Mouse (Mus musculus) neural tube, embryonic 14.5 days (tissue): Measurements from ENCODE around the gene Gm21976. TPM values are rescaled to one million over a fixed set of nuclear protein-coding genes. Genes with fewer than 3 reads are reported as not detected.

Experiments used
- ATAC-seq: fragments of 200-750 bp; cut with Nextera tagmentation; 2 replicates; pipeline ENCODE4 v1.8.0; 2017; ENCODE audit warnings: low read depth, mild to moderate bottlenecking, moderate TSS enrichment, moderate library complexity
- H3K27ac ChIP-seq: fragments of 300-500 bp; sonication (generic); 2 replicates; pipeline ENCODE4 v1.5.1; 2014; ENCODE audit warnings: low read depth, mild to moderate bottlenecking, control low read depth, low read length, moderate library complexity, mixed read lengths
- H3K27me3 ChIP-seq: fragments of 300-500 bp; sonication (generic); 2 replicates; pipeline ENCODE4 v1.6.1; 2014; ENCODE audit warnings: low read length; ENCODE audit not compliant: control insufficient read depth, insufficient read depth
- H3K36me3 ChIP-seq: fragments of 300-500 bp; sonication (generic); 2 replicates; pipeline ENCODE4 v1.6.1; 2014; ENCODE audit warnings: low read length, mixed read lengths; ENCODE audit not compliant: control insufficient read depth, insufficient read depth
- H3K4me1 ChIP-seq: fragments of 300-500 bp; sonication (generic); 2 replicates; pipeline ENCODE4 v1.6.1; 2014; ENCODE audit warnings: low read length; ENCODE audit not compliant: control insufficient read depth, insufficient read depth
- H3K4me2 ChIP-seq: fragments of 300-500 bp; sonication (generic); 2 replicates; pipeline ENCODE4 v1.6.1; 2014; ENCODE audit warnings: mild to moderate bottlenecking, low read depth, low read length, control low read depth
- H3K4me3 ChIP-seq: fragments of 300-500 bp; sonication (generic); 2 replicates; pipeline ENCODE4 v1.5.1; 2014; ENCODE audit warnings: low read depth, low read length, control low read depth, mixed read lengths
- H3K9ac ChIP-seq: fragments of 300-500 bp; sonication (generic); replicated peaks from 2 replicates; pipeline ENCODE4 v1.6.1; 2014; ENCODE audit warnings: low read depth, mild to moderate bottlenecking, control low read depth, low read length, mixed read lengths
- H3K9me3 ChIP-seq: fragments of 300-500 bp; sonication (generic); 2 replicates; pipeline ENCODE4 v1.6.1; 2016; ENCODE audit warnings: low read length; ENCODE audit not compliant: control insufficient read depth
- whole genome bisulfite sequencing: fragments of 180-500 bp; shearing (Covaris S2); extraction: QIAGEN DNeasy Blood & Tissue Kit; methylation state at CpG from one replicate; pipeline ENCODE4 v1.1.7; 2014; 5-methylcytosine and 5-hydroxymethylcytosine counted together
- polyA plus RNA-seq: library from polyadenylated mRNA; unstranded; fragments of >200 nt; fragmentation: Nextera tagmentation; extraction: Ambion mirVana; gene quantifications from 2 replicates; pipeline ENCODE4 v1.2.1, GENCODE M21; 2014

Gene Gm21976
- polyA plus RNA-seq: not detected in 2 replicates

- no peaks in the 10 kb centered on the region for H3K27me3 ChIP-seq
- no peak within 1 kb of the TSS for H3K4me2 ChIP-seq
- peaks cover 9% of the 10 kb centered on the region for H3K36me3 ChIP-seq
- no peak within 1 kb of the TSS for H3K9ac ChIP-seq
- H3K9me3 ChIP-seq: no peaks in the 10 kb centered on the region
- no peaks in the 10 kb centered on the region for H3K4me1 ChIP-seq
- H3K4me3 ChIP-seq: no peak within 1 kb of the TSS
- no peak within 1 kb of the TSS for H3K27ac ChIP-seq
- 94% methylated on average over 5 of the region's 5 CpGs for WGBS
- no peak for ATAC-seq
Observed at GRCm38 (mm10) chr13:98279686-98280085, at the start of gene Gm21976. Gene Gm21976 (plus strand): TSS chr13:98279887.

GRCm38 (mm10) chr13:98230511-98230910, 49.2 kb upstream of the Gm21976 start:
- no peaks in the 10 kb centered on the region for H3K9me3 ChIP-seq
- no peaks in the 10 kb centered on the region for H3K36me3 ChIP-seq
- WGBS: 100% methylated on average over 1 of the region's 1 CpGs
- H3K4me1 ChIP-seq: no peaks in the 10 kb centered on the region
- H3K4me3 ChIP-seq: no peak overlapping the region
- no peak overlapping the region for H3K9ac ChIP-seq
- ATAC-seq: no peak
- H3K27me3 ChIP-seq: no peaks in the 10 kb centered on the region
- H3K4me2 ChIP-seq: no peak overlapping the region
- H3K27ac ChIP-seq: no peak overlapping the region

GRCm38 (mm10) chr13:98235451-98235850, 44.2 kb upstream of the Gm21976 start:
- no peak overlapping the region for H3K4me2 ChIP-seq
- WGBS: 76% methylated on average over 6 of the region's 6 CpGs
- no peaks in the 10 kb centered on the region for H3K27me3 ChIP-seq
- H3K9me3 ChIP-seq: no peaks in the 10 kb centered on the region
- no peaks in the 10 kb centered on the region for H3K36me3 ChIP-seq
- H3K27ac ChIP-seq: no peak overlapping the region
- no peak overlapping the region for H3K9ac ChIP-seq
- H3K4me3 ChIP-seq: no peak overlapping the region
- H3K4me1 ChIP-seq: no peaks in the 10 kb centered on the region
- no peak for ATAC-seq

- ATAC-seq: no peak
- 0 out of 2 replicates have a peak, but pooled peaks cover 4% of the 10 kb centered on the region for H3K4me1 ChIP-seq
- no peaks in the 10 kb centered on the region for H3K36me3 ChIP-seq
- H3K27ac ChIP-seq: no peak overlapping the region
- H3K4me3 ChIP-seq: no peak overlapping the region
- no peaks in the 10 kb centered on the region for H3K9me3 ChIP-seq
- H3K4me2 ChIP-seq: no peak overlapping the region
- 17% methylated on average over 12 of the region's 12 CpGs for WGBS
- H3K27me3 ChIP-seq: no peaks in the 10 kb centered on the region
- no peak overlapping the region for H3K9ac ChIP-seq
Observed at GRCm38 (mm10) chr13:98239978-98240641, 39.6 kb upstream of the Gm21976 start.

- Histone ChIP-seq H3K27me3 (no peaks in the 10 kb centered on the region), H3K36me3 (no peaks in the 10 kb centered on the region), H3K4me3 (no peak overlapping the region), H3K27ac (no peak overlapping the region), H3K9me3 (no peaks in the 10 kb centered on the region), H3K4me2 (no peak overlapping the region), H3K9ac (no peak overlapping the region), H3K4me1 (0 out of 2 replicates have a peak, but pooled peaks cover 4% of the 10 kb centered on the region)
- WGBS: 74% methylated on average over 9 of the region's 9 CpGs
- ATAC-seq: no peak
Observed at GRCm38 (mm10) chr13:98241531-98242282, 38.0 kb upstream of the Gm21976 start.

GRCm38 (mm10) chr13:98244571-98245350, 34.9 kb upstream of the Gm21976 start:
- no peak overlapping the region for H3K9ac ChIP-seq
- H3K36me3 ChIP-seq: peaks cover 17% of the 10 kb centered on the region
- no peaks in the 10 kb centered on the region for H3K27me3 ChIP-seq
- 0 out of 2 replicates have a peak, but pooled peaks cover 4% of the 10 kb centered on the region for H3K4me1 ChIP-seq
- ATAC-seq: no peak
- H3K4me3 ChIP-seq: no peak overlapping the region
- no peaks in the 10 kb centered on the region for H3K9me3 ChIP-seq
- H3K4me2 ChIP-seq: no peak overlapping the region
- WGBS: 60% methylated on average over 4 of the region's 5 CpGs
- no peak overlapping the region for H3K27ac ChIP-seq

- H3K27ac ChIP-seq: no peak overlapping the region
- no peaks in the 10 kb centered on the region for H3K9me3 ChIP-seq
- no peak for ATAC-seq
- no peaks in the 10 kb centered on the region for H3K27me3 ChIP-seq
- H3K4me1 ChIP-seq: 0 out of 2 replicates have a peak, but pooled peaks cover 4% of the 10 kb centered on the region
- no peak overlapping the region for H3K4me3 ChIP-seq
- H3K36me3 ChIP-seq: peaks cover 23% of the 10 kb centered on the region
- H3K4me2 ChIP-seq: no peak overlapping the region
- WGBS: 58% methylated on average over 7 of the region's 7 CpGs
- no peak overlapping the region for H3K9ac ChIP-seq
Observed at GRCm38 (mm10) chr13:98245386-98245785, 34.3 kb upstream of the Gm21976 start.

GRCm38 (mm10) chr13:98249594-98249993, 30.1 kb upstream of the Gm21976 start:
- Histone ChIP-seq H3K9me3 (no peaks in the 10 kb centered on the region), H3K27me3 (no peaks in the 10 kb centered on the region), H3K4me1 (0 out of 2 replicates have a peak, but pooled peaks cover under 1% of the 10 kb centered on the region), H3K9ac (no peak overlapping the region), H3K27ac (no peak overlapping the region), H3K4me2 (no peak overlapping the region), H3K4me3 (no peak overlapping the region), H3K36me3 (peaks cover 53% of the 10 kb centered on the region)
- ATAC-seq: no peak
- 86% methylated on average over 10 of the region's 10 CpGs for WGBS
